Mouse (Mus musculus): ENCODE measurements around the gene Ankmy2. TPM values are rescaled to one million over a fixed set of nuclear protein-coding genes. Genes with fewer than 3 reads are reported as not detected.
A peak's percentile ranks its signal among the peaks of the same experiment; 100 is the strongest.

Gene Ankmy2
- polyA plus RNA-seq, 1 experiment from 2014 or later: 26.7 TPM

DNA sequence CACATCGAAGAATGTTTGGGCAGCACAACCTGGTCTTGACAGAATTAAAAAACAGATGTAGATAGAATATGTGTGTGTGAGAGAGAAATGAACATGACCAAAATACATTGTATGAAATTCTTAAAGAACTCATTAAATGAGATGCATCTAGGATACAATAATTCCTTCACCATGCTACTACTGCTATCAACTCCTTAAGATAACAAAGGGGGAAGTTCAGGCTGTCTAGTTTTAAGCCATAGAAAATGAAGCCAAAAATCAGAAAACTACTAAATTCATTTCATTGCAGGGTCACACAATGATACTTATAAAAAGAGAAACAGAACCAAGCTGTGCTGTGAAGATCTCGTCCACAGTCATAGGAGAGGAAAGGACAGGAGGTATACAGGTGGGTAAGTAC lies 24.7 kb upstream of the Ankmy2 start:
- no peak for ATAC-seq (replicated peaks; ENCODE audit: extremely low read depth, insufficient read depth, low FRiP score)
- Histone ChIP-seq H3K4me3 (ENCODE audit: low read length) (no peak overlapping the region), H3K9me3 (replicated peaks; ENCODE audit: control insufficient read depth, low read length) (0 out of 2 replicates have a peak, but pooled peaks cover 3% of the 10 kb centered on the region), H3K4me2 (ENCODE audit: low read depth, low read length) (no peak overlapping the region), H3K27ac (ENCODE audit: low read length) (no peak overlapping the region), H3K36me3 (ENCODE audit: control insufficient read depth, insufficient read depth) (peaks cover 22% of the 10 kb centered on the region), H3K4me1 (ENCODE audit: control insufficient read depth, insufficient read depth, low read length) (peaks cover 12% of the 10 kb centered on the region), H3K27me3 (ENCODE audit: control insufficient read depth, insufficient read depth, low read length) (no peaks in the 10 kb centered on the region), H3K9ac (ENCODE audit: low read length) (no peak overlapping the region)
- 93% methylated on average over 2 of the region's 2 CpGs for WGBS

DNA sequence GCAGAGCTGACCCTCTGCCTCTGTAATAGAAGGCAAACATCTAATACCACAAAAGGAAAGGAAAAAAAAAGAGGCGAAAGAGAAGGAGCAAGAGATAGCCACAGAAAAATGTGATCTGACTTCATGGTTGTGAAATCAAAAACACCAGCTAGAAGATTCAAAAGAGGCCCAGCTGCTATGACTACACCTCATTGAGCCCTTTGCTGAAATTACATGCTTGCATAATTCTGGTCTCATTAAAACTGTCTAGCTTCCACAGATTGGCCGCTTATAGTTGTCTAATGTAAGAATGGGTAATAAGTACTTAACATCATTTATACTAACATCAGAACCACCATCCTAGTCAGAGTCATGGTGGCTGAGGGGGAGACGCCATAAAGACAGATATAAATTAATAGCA lies 24.2 kb upstream of the Ankmy2 start:
- peaks cover 22% of the 10 kb centered on the region for H3K36me3 ChIP-seq (ENCODE audit: control insufficient read depth, insufficient read depth)
- peaks cover 13% of the 10 kb centered on the region for H3K4me1 ChIP-seq (ENCODE audit: control insufficient read depth, insufficient read depth, low read length)
- 91% methylated on average over 3 of the region's 3 CpGs for WGBS
- no peak overlapping the region for H3K4me3 ChIP-seq (ENCODE audit: low read length)
- no peak for ATAC-seq (replicated peaks; ENCODE audit: extremely low read depth, insufficient read depth, low FRiP score)
- H3K4me2 ChIP-seq (ENCODE audit: low read depth, low read length): no peak overlapping the region
- H3K27ac ChIP-seq (ENCODE audit: low read length): no peak overlapping the region
- H3K9ac ChIP-seq (ENCODE audit: low read length): no peak overlapping the region
- H3K9me3 ChIP-seq (replicated peaks; ENCODE audit: control insufficient read depth, low read length): 0 out of 2 replicates have a peak, but pooled peaks cover 3% of the 10 kb centered on the region
- no peaks in the 10 kb centered on the region for H3K27me3 ChIP-seq (ENCODE audit: control insufficient read depth, insufficient read depth, low read length)

DNA sequence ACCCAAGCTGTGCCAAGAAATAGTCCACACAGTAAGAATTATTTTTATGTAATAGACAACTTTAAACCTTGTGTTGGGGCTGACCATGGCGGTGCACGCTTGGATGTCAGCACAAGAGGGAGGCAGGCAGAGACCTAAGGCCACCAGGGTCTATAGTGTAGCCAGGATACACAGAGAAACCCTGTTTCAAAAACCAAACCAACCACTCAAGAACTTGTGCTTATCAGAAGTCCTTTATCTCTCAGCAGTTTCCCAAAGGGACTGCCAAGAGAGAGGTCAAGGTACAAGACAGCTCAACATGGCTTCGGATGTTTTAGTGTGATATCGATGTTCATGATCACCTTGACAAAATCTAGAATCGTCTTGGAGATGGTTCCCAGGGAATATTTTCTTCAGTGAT lies 23.4 kb upstream of the Ankmy2 start:
- Histone ChIP-seq H3K27me3 (ENCODE audit: control insufficient read depth, insufficient read depth, low read length) (no peaks in the 10 kb centered on the region), H3K27ac (ENCODE audit: low read length) (no peak overlapping the region), H3K4me1 (ENCODE audit: control insufficient read depth, insufficient read depth, low read length) (peaks cover 20% of the 10 kb centered on the region), H3K36me3 (ENCODE audit: control insufficient read depth, insufficient read depth) (peaks cover 22% of the 10 kb centered on the region), H3K9ac (ENCODE audit: low read length) (no peak overlapping the region), H3K4me2 (ENCODE audit: low read depth, low read length) (no peak overlapping the region), H3K9me3 (replicated peaks; ENCODE audit: control insufficient read depth, low read length) (0 out of 2 replicates have a peak, but pooled peaks cover 3% of the 10 kb centered on the region), H3K4me3 (ENCODE audit: low read length) (no peak overlapping the region)
- WGBS: 75% methylated on average over 5 of the region's 5 CpGs
- no peak for ATAC-seq (replicated peaks; ENCODE audit: extremely low read depth, insufficient read depth, low FRiP score)

DNA sequence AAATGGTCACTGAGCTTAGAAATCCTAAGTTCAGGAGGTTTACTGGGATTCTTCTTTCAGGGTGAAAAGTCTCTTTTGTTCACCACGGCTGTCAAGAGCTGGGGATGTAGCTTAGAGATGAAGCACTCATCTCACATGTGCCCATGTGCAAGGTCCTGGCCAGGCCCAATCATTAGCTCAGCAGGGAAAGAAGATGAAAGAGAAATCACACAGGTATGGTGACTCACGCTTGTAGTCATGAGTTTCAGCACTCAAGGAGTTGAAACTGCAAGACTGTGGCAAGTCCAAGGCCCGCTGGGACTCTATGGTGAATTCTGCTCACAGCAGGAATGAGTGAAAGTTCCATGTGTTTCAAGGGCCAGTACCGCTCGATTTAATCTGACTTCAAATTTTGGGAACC lies 22.8 kb upstream of the Ankmy2 start:
- Histone ChIP-seq H3K4me3 (ENCODE audit: low read length) (no peak overlapping the region), H3K27ac (ENCODE audit: low read length) (no peak overlapping the region), H3K9ac (ENCODE audit: low read length) (no peak overlapping the region), H3K27me3 (ENCODE audit: control insufficient read depth, insufficient read depth, low read length) (no peaks in the 10 kb centered on the region), H3K4me1 (ENCODE audit: control insufficient read depth, insufficient read depth, low read length) (peaks cover 20% of the 10 kb centered on the region), H3K4me2 (ENCODE audit: low read depth, low read length) (no peak overlapping the region), H3K36me3 (ENCODE audit: control insufficient read depth, insufficient read depth) (peaks cover 19% of the 10 kb centered on the region), H3K9me3 (replicated peaks; ENCODE audit: control insufficient read depth, low read length) (0 out of 2 replicates have a peak, but pooled peaks cover 3% of the 10 kb centered on the region)
- 88% methylated on average over 5 of the region's 5 CpGs for WGBS
- no peak for ATAC-seq (replicated peaks; ENCODE audit: extremely low read depth, insufficient read depth, low FRiP score)

DNA sequence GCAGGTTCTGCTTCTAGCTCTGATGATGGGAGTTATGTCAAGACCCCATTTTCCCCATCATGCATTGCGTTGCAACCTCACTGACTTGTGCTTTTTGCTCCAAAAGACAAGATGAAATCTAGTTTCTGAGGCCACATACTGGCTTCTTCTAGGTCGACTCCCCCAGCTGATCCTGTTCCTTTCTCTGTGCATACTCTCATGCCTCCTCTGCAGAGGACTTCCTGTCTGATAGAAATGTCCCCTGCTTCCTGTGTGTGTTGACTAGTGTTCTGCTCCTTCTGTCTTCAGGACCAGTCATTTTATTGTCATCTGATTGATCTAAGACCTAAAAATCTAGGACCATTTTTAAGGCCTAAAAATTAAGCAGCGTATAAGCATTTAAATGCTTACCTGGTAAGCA lies 21.5 kb upstream of the Ankmy2 start:
- Histone ChIP-seq H3K9me3 (replicated peaks; ENCODE audit: control insufficient read depth, low read length) (no peaks in the 10 kb centered on the region), H3K4me3 (ENCODE audit: low read length) (no peak overlapping the region), H3K36me3 (ENCODE audit: control insufficient read depth, insufficient read depth) (peaks cover 14% of the 10 kb centered on the region), H3K4me2 (ENCODE audit: low read depth, low read length) (no peak overlapping the region), H3K27ac (ENCODE audit: low read length) (no peak overlapping the region), H3K27me3 (ENCODE audit: control insufficient read depth, insufficient read depth, low read length) (no peaks in the 10 kb centered on the region), H3K4me1 (ENCODE audit: control insufficient read depth, insufficient read depth, low read length) (peaks cover 20% of the 10 kb centered on the region), H3K9ac (ENCODE audit: low read length) (no peak overlapping the region)
- ATAC-seq (replicated peaks; ENCODE audit: extremely low read depth, insufficient read depth, low FRiP score): no peak
- 74% methylated on average over 3 of the region's 3 CpGs for WGBS

DNA sequence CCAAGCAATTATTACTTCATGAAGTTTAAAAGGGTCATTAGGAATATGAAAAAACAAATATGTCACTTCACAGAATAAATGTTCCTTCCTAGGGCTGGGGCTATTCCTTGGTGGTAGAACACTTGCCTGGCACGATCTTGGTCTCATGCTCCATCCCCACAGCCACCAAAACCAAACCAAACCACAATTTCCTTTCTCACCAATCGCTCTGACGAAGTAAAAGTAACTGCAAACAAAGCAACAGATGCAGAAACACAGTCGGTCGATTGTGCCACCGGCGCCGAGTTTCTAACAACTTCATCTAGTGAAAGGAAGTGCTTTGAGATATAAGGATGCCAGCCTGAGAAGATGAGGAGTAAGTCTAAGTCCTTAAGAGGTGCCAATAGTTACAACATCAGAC lies 20.6 kb upstream of the Ankmy2 start:
- H3K36me3 ChIP-seq (ENCODE audit: control insufficient read depth, insufficient read depth): peaks cover 14% of the 10 kb centered on the region
- 75% methylated on average over 8 of the region's 8 CpGs for WGBS
- H3K4me1 ChIP-seq (ENCODE audit: control insufficient read depth, insufficient read depth, low read length): peaks cover 28% of the 10 kb centered on the region
- no peak overlapping the region for H3K4me2 ChIP-seq (ENCODE audit: low read depth, low read length)
- H3K27ac ChIP-seq (ENCODE audit: low read length): peak overlapping the region; percentile 19
- H3K27me3 ChIP-seq (ENCODE audit: control insufficient read depth, insufficient read depth, low read length): no peaks in the 10 kb centered on the region
- H3K9me3 ChIP-seq (replicated peaks; ENCODE audit: control insufficient read depth, low read length): no peaks in the 10 kb centered on the region
- ATAC-seq (replicated peaks; ENCODE audit: extremely low read depth, insufficient read depth, low FRiP score): no peak
- H3K9ac ChIP-seq (ENCODE audit: low read length): no peak overlapping the region
- no peak overlapping the region for H3K4me3 ChIP-seq (ENCODE audit: low read length)

DNA sequence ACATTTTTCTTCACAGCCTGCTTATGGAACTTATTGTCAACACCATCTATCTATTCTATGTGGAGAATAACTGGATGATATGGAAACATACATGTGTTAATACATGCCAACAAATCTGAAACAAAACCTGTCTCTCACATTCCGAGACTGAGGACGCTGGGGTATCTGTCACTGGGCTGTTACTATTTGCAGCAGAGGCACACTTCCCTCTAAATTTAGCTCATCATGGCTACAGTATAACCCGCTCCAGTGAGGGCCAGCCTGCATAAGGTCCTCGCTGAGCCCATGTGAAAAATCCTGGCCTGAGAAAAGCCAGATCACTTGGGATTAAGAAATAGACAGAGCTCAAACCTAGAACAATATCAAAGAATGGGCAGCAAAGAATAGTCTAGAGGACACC lies 19.7 kb upstream of the Ankmy2 start:
- peak overlapping the region; percentile 93 for H3K27ac ChIP-seq (ENCODE audit: low read length)
- peak; percentile 91 for ATAC-seq (replicated peaks; ENCODE audit: extremely low read depth, insufficient read depth, low FRiP score)
- peaks cover 7% of the 10 kb centered on the region for H3K36me3 ChIP-seq (ENCODE audit: control insufficient read depth, insufficient read depth)
- H3K9ac ChIP-seq (ENCODE audit: low read length): peak overlapping the region; percentile 43; the same call in 1 of the 2 replicates
- H3K4me1 ChIP-seq (ENCODE audit: control insufficient read depth, insufficient read depth, low read length): peaks cover 28% of the 10 kb centered on the region
- no peak overlapping the region for H3K4me3 ChIP-seq (ENCODE audit: low read length)
- H3K9me3 ChIP-seq (replicated peaks; ENCODE audit: control insufficient read depth, low read length): no peaks in the 10 kb centered on the region
- no peaks in the 10 kb centered on the region for H3K27me3 ChIP-seq (ENCODE audit: control insufficient read depth, insufficient read depth, low read length)
- H3K4me2 ChIP-seq (ENCODE audit: low read depth, low read length): peak overlapping the region; percentile 40; the same call in 1 of the 2 replicates
- 41% methylated on average over 4 of the region's 4 CpGs for WGBS

DNA sequence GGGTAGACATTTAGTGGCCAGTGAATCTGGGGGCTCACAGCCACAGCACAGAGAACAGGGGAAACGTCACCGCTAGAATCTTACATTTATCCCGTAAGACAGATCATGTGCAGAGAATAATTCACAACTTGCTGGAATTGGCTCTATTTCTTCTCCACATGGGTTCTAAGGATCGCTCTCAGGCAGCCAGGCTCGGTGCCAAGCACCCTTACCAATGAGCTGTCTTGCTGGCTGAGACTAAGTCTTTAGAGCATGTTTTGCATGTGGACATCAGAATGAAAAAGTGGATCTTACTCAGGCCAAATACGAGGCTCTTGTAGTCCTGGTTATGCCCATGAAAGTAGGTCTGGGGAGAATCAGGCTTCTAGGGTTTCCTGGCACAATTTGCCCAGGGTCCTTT lies 16.5 kb upstream of the Ankmy2 start:
- WGBS: 68% methylated on average over 6 of the region's 6 CpGs
- Histone ChIP-seq H3K9me3 (replicated peaks; ENCODE audit: control insufficient read depth, low read length) (no peaks in the 10 kb centered on the region), H3K27ac (ENCODE audit: low read length) (peak overlapping the region; percentile 10; the same call in 1 of the 2 replicates), H3K4me2 (ENCODE audit: low read depth, low read length) (no peak overlapping the region), H3K9ac (ENCODE audit: low read length) (no peak overlapping the region), H3K27me3 (ENCODE audit: control insufficient read depth, insufficient read depth, low read length) (no peaks in the 10 kb centered on the region), H3K4me3 (ENCODE audit: low read length) (no peak overlapping the region), H3K4me1 (ENCODE audit: control insufficient read depth, insufficient read depth, low read length) (peaks cover 23% of the 10 kb centered on the region), H3K36me3 (ENCODE audit: control insufficient read depth, insufficient read depth) (no peaks in the 10 kb centered on the region)
- ATAC-seq (replicated peaks; ENCODE audit: extremely low read depth, insufficient read depth, low FRiP score): no peak

DNA sequence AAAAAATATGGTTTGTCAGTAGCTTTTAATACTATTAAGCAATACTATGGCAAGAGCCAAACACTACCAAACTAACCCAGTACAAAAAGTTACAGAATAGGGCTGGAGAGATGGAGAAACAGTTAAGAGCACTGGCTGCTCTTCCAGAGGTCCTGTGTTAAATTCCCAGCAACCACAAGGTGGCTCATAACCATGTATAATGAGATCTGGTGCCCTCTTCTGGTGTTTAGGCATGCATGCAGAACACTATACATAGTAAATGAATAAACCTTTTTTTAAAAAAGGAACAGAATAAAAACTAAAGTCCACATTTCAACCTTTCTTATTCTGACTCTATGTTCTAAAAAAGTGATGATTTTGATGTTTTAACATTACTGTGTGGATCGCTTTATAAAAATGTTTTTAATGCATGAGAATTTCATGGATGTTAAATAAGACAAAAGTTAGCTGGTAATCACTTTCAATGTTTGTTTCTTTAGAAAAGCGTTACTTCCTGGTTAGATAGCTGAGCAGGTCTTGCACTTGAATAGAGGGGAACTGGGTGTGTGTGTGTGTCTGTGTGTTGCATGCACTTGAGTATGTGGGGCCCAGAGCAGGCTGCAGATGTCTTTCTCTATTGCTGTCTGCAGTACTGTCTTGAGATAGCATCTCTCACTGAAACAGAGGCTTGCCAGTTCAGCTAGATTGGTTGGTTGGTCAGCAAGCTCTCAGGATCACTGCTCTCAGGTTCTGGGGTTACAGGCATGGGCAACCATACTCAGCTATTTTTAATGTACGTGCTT lies 10.5 kb upstream of the Ankmy2 start:
- H3K4me1 ChIP-seq (ENCODE audit: control insufficient read depth, insufficient read depth, low read length): peaks cover 31% of the 10 kb centered on the region
- no peak overlapping the region for H3K4me3 ChIP-seq (ENCODE audit: low read length)
- H3K9ac ChIP-seq (ENCODE audit: low read length): no peak overlapping the region
- H3K4me2 ChIP-seq (ENCODE audit: low read depth, low read length): no peak overlapping the region
- no peak overlapping the region for H3K27ac ChIP-seq (ENCODE audit: low read length)
- 0 out of 2 replicates have a peak, but pooled peaks cover 2% of the 10 kb centered on the region for H3K9me3 ChIP-seq (replicated peaks; ENCODE audit: control insufficient read depth, low read length)
- H3K36me3 ChIP-seq (ENCODE audit: control insufficient read depth, insufficient read depth): no peaks in the 10 kb centered on the region
- WGBS: 86% methylated on average over 3 of the region's 3 CpGs
- ATAC-seq (replicated peaks; ENCODE audit: extremely low read depth, insufficient read depth, low FRiP score): no peak
- H3K27me3 ChIP-seq (ENCODE audit: control insufficient read depth, insufficient read depth, low read length): no peaks in the 10 kb centered on the region
